In genomic region chr8:47287201-47287621, GRCm38 (mm10) we compare ENCODE assay signal across 8 mouse cellular contexts.
A peak's percentile ranks its signal among the peaks of the same experiment; 100 is the strongest.
DNase-seq lines count a peak whose midpoint lies in the region; ATAC-seq and TF ChIP-seq lines count a peak whose summit lies in the region.

No protein-coding gene starts in this region.

- peak overlapping the region; percentile 100 for H3K4me2 ChIP-seq in kidney, postnatal 0 days (ENCODE audit: low read length)
- peak overlapping the region; percentile 86 for H3K4me2 ChIP-seq in heart, postnatal 0 days (ENCODE audit: low read depth, low read length)
- H3K4me2 ChIP-seq in limb, embryonic 14.5 days (replicated peaks; ENCODE audit: low read depth, low read length, severe bottlenecking) = peak overlapping the region; percentile 87

- ATAC-seq in kidney, postnatal 0 days (replicated peaks; ENCODE audit: low FRiP score, low read depth) = no peak
- ATAC-seq in heart, postnatal 0 days (ENCODE audit: insufficient read depth, low read depth) = 0 out of 2 replicates have a peak, but pooled peaks have one; percentile 1
- 0 out of 2 replicates have a peak, but pooled peaks have one; percentile 3 for ATAC-seq in limb, embryonic 14.5 days (ENCODE audit: low FRiP score, low read depth)
- ATAC-seq in erythroid progenitor cell, adult 5-6 weeks (replicated peaks; ENCODE audit: low FRiP score, poor library complexity, severe bottlenecking) = no peak
- no peak for ATAC-seq in erythroblast, adult 5-6 weeks (replicated peaks; ENCODE audit: low FRiP score, poor library complexity, severe bottlenecking)

- TF ChIP-seq CTCF in kidney, postnatal 0 days (IDR thresholded peaks at IDR 0.05; ENCODE audit: low read depth) = no peak
- no peak for TF ChIP-seq CTCF in heart, postnatal 0 days (IDR thresholded peaks at IDR 0.05; ENCODE audit: low read depth)

- no peaks in the 10 kb centered on the region for H3K27me3 ChIP-seq in kidney, postnatal 0 days (ENCODE audit: insufficient read depth, low read length)
- no peaks in the 10 kb centered on the region for H3K27me3 ChIP-seq in heart, postnatal 0 days (ENCODE audit: control insufficient read depth, insufficient read depth, low read length)
- H3K27me3 ChIP-seq in limb, embryonic 14.5 days (ENCODE audit: control insufficient read depth, insufficient read depth, low read length) = no peaks in the 10 kb centered on the region

- peaks cover 15% of the 10 kb centered on the region for H3K4me1 ChIP-seq in kidney, postnatal 0 days (replicated peaks; ENCODE audit: insufficient read depth, low read length)
- peaks cover 22% of the 10 kb centered on the region for H3K4me1 ChIP-seq in heart, postnatal 0 days (ENCODE audit: control insufficient read depth, insufficient read depth)
- peaks cover 46% of the 10 kb centered on the region for H3K4me1 ChIP-seq in limb, embryonic 14.5 days (ENCODE audit: control insufficient read depth, insufficient read depth, low read length)

- H3K27ac ChIP-seq in kidney, postnatal 0 days = no peak overlapping the region
- H3K27ac ChIP-seq in heart, postnatal 0 days (ENCODE audit: low read depth) = 0 out of 2 replicates have a peak overlapping the region, but pooled peaks have one; percentile 61
- H3K27ac ChIP-seq in limb, embryonic 14.5 days (replicated peaks; ENCODE audit: low read depth, low read length) = peak overlapping the region; percentile 91

- WGBS in kidney, postnatal 0 days = 16% methylated on average over 16 of the region's 16 CpGs
- WGBS in heart, postnatal 0 days = 13% methylated on average over 16 of the region's 16 CpGs
- under 1% methylated on average over 16 of the region's 16 CpGs for WGBS in limb, embryonic 14.5 days

- TF ChIP-seq POLR2A in limb, embryonic 14.5 days (IDR thresholded peaks at IDR 0.05; ENCODE audit: borderline replicate concordance, extremely low read depth, insufficient read depth, insufficient read length) = no peak

- DNase-seq in kidney, postnatal 0 days (ENCODE audit: low spot score) = no peak
- no peak for DNase-seq in kidney, postnatal 10 days
- peak; percentile 65 to 67 for DNase-seq in cerebellum, postnatal 25 days
- DNase-seq in heart, postnatal 0 days (ENCODE audit: low spot score) = no peak
- no peak for DNase-seq in limb, embryonic 14.5 days (ENCODE audit: low spot score)
- DNase-seq in right cerebral cortex, postnatal 25 days = peak; percentile 54

- no peak for TF ChIP-seq EP300 in heart, postnatal 0 days (IDR thresholded peaks at IDR 0.05; ENCODE audit: low read depth)

- no peaks in the 10 kb centered on the region for H3K36me3 ChIP-seq in kidney, postnatal 0 days (ENCODE audit: insufficient read depth, low read length)
- H3K36me3 ChIP-seq in heart, postnatal 0 days (replicated peaks; ENCODE audit: control insufficient read depth, insufficient read depth, low read length) = no peaks in the 10 kb centered on the region
- H3K36me3 ChIP-seq in limb, embryonic 14.5 days (ENCODE audit: control insufficient read depth, insufficient read depth, low read length) = no peaks in the 10 kb centered on the region

- peak overlapping the region; percentile 80 for H3K4me3 ChIP-seq in kidney, postnatal 0 days (replicated peaks; ENCODE audit: low read depth, low read length)
- H3K4me3 ChIP-seq in heart, postnatal 0 days (ENCODE audit: low read depth, low read length) = peak overlapping the region; percentile 72
- H3K4me3 ChIP-seq in limb, embryonic 14.5 days (replicated peaks; ENCODE audit: low read length) = peak overlapping the region; percentile 83

- H3K9ac ChIP-seq in kidney, postnatal 0 days (ENCODE audit: low read depth, low read length) = peak overlapping the region; percentile 54
- peak overlapping the region; percentile 74 for H3K9ac ChIP-seq in heart, postnatal 0 days (replicated peaks; ENCODE audit: low read depth, low read length)
- peak overlapping the region; percentile 96 for H3K9ac ChIP-seq in limb, embryonic 14.5 days (ENCODE audit: low read depth, low read length, severe bottlenecking)

- no peaks in the 10 kb centered on the region for H3K9me3 ChIP-seq in kidney, postnatal 0 days (replicated peaks; ENCODE audit: low read length)
- no peaks in the 10 kb centered on the region for H3K9me3 ChIP-seq in heart, postnatal 0 days (replicated peaks; ENCODE audit: control insufficient read depth, low read length)
- no peaks in the 10 kb centered on the region for H3K9me3 ChIP-seq in limb, embryonic 14.5 days (ENCODE audit: control insufficient read depth, low read length)

Comparison
In these comparisons a context has a peak if more than half of its experiments do, and no peak if none do; other contexts are left out.
1. ATAC-seq: peak in heart, postnatal 0 days (single experiment) and limb, embryonic 14.5 days (single experiment); none in kidney, postnatal 0 days (single experiment), erythroid progenitor cell, adult 5-6 weeks (single experiment) and erythroblast, adult 5-6 weeks (single experiment).
2. DNase-seq: peak in cerebellum, postnatal 25 days (2 of 2) and right cerebral cortex, postnatal 25 days (single experiment); none in kidney, postnatal 0 days (single experiment), kidney, postnatal 10 days (single experiment), heart, postnatal 0 days (single experiment) and limb, embryonic 14.5 days (single experiment).
3. Peak in every context shown above with its lines, with median percentiles within 50 percentile points of each other: H3K4me2 ChIP-seq, H3K4me3 ChIP-seq and H3K9ac ChIP-seq.